Mouse (Mus musculus) heart, adult 2 months (tissue): Measurements from ENCODE around the gene Myrf.

Source experiments
- CTCF ChIP-seq: fragments of 200-600 bp; IDR thresholded peaks from 2 replicates; pipeline ENCODE4 v1.8.1; 2022; ENCODE audit warnings: antibody characterized with exemption, mild to moderate bottlenecking, moderate library complexity
- EP300 ChIP-seq: fragments of 200-500 bp; IDR thresholded peaks from 2 replicates; pipeline ENCODE4 v1.6.1; 2011; ENCODE audit warnings: low read depth, low read length, control low read depth; ENCODE audit not compliant: insufficient read depth
- POLR2A ChIP-seq: fragments of 200-500 bp; IDR thresholded peaks from 2 replicates; pipeline ENCODE4 v1.6.1; 2011; ENCODE audit warnings: mild to moderate bottlenecking, low read depth, low read length, control low read depth; ENCODE audit not compliant: insufficient read depth

GRCm38 (mm10) chr19:10173116-10173718 lies 67.3 kb downstream of the Myrf start:
- TF ChIP-seq POLR2A, result no peak
- no peak for TF ChIP-seq CTCF
- TF ChIP-seq EP300, result no peak
